Mouse (Mus musculus): ENCODE measurements at regions not wholly inside any gene's neighbourhood (a gene's known extent, or its start where the extent isn't known, plus 50 kb on each side); places are given as distances from the start of the nearest gene placed in this dataset.

GRCm38 (mm10) chr8:26432161-26432919 is 313.0 kb downstream of the Gm45692 start:
- TF ChIP-seq CTCF (IDR thresholded peaks at IDR 0.05; ENCODE audit: control insufficient read depth, insufficient read depth, insufficient read length) (no peak), FOSL1 (IDR thresholded peaks at IDR 0.05; ENCODE audit: insufficient read depth, low read length, poor library complexity, severe bottlenecking) (no peak), USF1 (IDR thresholded peaks at IDR 0.05; ENCODE audit: low read depth) (no peak), CEBPB (IDR thresholded peaks at IDR 0.05; ENCODE audit: low read depth) (no peak), MYOD1 (IDR thresholded peaks at IDR 0.05; ENCODE audit: control insufficient read depth, insufficient read length, low read depth) (no peak), MYOG (IDR thresholded peaks at IDR 0.05; ENCODE audit: control insufficient read depth, extremely low read depth, insufficient read length) (no peak), MAX (IDR thresholded peaks at IDR 0.05) (no peak)

Measured in C2C12 (cell line).